Mouse (Mus musculus) heart, adult 2 months (tissue): ENCODE results near the gene Arhgef28. TPM values are rescaled to one million over a fixed set of nuclear protein-coding genes. Genes with fewer than 3 reads are reported as not detected.

Experiments used
- DNase-seq, 2 experiments: peaks; one replicate each; pipeline ENCODE4 v3.0.0; 2021
- H3K27ac ChIP-seq: fragments of 200-600 bp; 2 replicates; pipeline ENCODE4 v1.8.1; 2022
- H3K27me3 ChIP-seq: fragments of 200-500 bp; 2 replicates; pipeline ENCODE4 v1.6.1; 2012; ENCODE audit warnings: mild to moderate bottlenecking, low read length, inconsistent platforms, mixed read lengths; ENCODE audit not compliant: control insufficient read depth, insufficient read depth
- H3K36me3 ChIP-seq: fragments of 200-500 bp; 2 replicates; pipeline ENCODE4 v1.6.1; 2012; ENCODE audit warnings: low read length, inconsistent platforms; ENCODE audit not compliant: control insufficient read depth, insufficient read depth
- H3K4me1 ChIP-seq: fragments of 200-500 bp; 2 replicates; pipeline ENCODE4 v1.6.1; 2011; ENCODE audit warnings: low read length; ENCODE audit not compliant: control insufficient read depth, insufficient read depth
- H3K4me3 ChIP-seq: fragments of 200-600 bp; 2 replicates; pipeline ENCODE4 v1.8.1; 2022
- H3K79me2 ChIP-seq: fragments of 200-500 bp; replicated peaks from 2 replicates; pipeline ENCODE4 v1.6.1; 2012; ENCODE audit warnings: mild to moderate bottlenecking, inconsistent platforms, low read length, moderate library complexity, mixed read lengths; ENCODE audit not compliant: control insufficient read depth, insufficient read depth
- H3K9ac ChIP-seq: fragments of 200-500 bp; 2 replicates; pipeline ENCODE4 v1.6.1; 2012; ENCODE audit warnings: low read depth, mild to moderate bottlenecking, control low read depth, inconsistent platforms, low read length, mixed read lengths
- CTCF ChIP-seq: fragments of 200-600 bp; IDR thresholded peaks from 2 replicates; pipeline ENCODE4 v1.8.1; 2022; ENCODE audit warnings: antibody characterized with exemption, mild to moderate bottlenecking, moderate library complexity
- EP300 ChIP-seq: fragments of 200-500 bp; IDR thresholded peaks from 2 replicates; pipeline ENCODE4 v1.6.1; 2011; ENCODE audit warnings: low read depth, low read length, control low read depth; ENCODE audit not compliant: insufficient read depth
- POLR2A ChIP-seq: fragments of 200-500 bp; IDR thresholded peaks from 2 replicates; pipeline ENCODE4 v1.6.1; 2011; ENCODE audit warnings: mild to moderate bottlenecking, low read depth, low read length, control low read depth; ENCODE audit not compliant: insufficient read depth
- WGBS: fragments of 180-500 bp; shearing (Covaris S2); methylation state at CpG from one replicate; pipeline ENCODE4 v1.1.7; 2018; 5-methylcytosine and 5-hydroxymethylcytosine counted together
- intact Hi-C: fragments of 180-260 bp; cut with DNase I; formaldehyde crosslinking; loops from one replicate; pipeline ENCODE4 v1.15.1; 2025
- polyA plus RNA-seq: library from polyadenylated mRNA; depleted of rRNA; stranded (reverse); fragments of >200 nt; gene quantifications from 2 replicates; pipeline ENCODE4 v1.2.3, GENCODE M21; 2012; rRNA removed
- total RNA-seq, 2 experiments: library from RNA; stranded (reverse); gene quantifications; 2 replicates each; pipeline ENCODE4 v1.2.3; 2021

Gene Arhgef28
- total and polyA plus RNA-seq, 3 experiments, result 2.4 to 5.2 (median 4.6) TPM

- no peak for TF ChIP-seq EP300
- TF ChIP-seq POLR2A, result no peak
- no peak for TF ChIP-seq CTCF
- H3K36me3 ChIP-seq, result no peaks in the 10 kb centered on the region
- 47% methylated on average over 12 of the region's 12 CpGs for WGBS
Measured at GRCm38 (mm10) chr13:97869428-97869827, 336.8 kb downstream of the Arhgef28 start.

DNA sequence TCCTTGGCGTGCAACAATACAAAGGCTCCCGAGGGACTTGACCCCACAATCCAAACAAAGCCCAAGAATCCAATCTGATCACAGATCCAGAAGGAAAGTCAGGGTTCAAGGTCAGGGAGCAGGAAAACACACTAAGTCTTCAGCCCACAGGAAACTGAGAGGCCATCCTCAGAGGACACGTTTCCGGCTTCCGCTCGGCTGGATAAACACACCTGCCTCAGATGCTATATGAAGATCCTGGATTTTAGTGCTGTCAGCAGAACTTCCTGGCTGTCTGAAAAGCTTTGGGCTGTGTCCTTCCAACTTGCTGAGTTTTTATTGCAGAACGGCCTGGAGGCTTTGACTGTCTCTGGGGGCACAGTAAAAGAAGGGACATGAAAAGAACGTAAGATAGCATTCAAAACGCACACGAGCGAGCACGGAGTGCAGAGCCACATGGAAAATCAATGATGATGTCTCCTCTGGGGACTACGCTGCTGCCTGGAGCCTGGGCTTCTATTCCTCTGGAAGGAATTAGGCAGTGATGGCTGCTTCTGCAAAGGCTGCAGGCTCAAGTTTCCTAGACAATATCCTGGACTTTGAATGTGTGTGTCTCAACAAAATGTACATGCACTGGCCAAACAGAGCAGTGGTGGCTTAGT is 338.8 kb downstream of the Arhgef28 start:
- intact Hi-C loops, result no loop called here
- H3K27ac ChIP-seq, result no peak overlapping the region
- peaks cover 2% of the 10 kb centered on the region for H3K4me1 ChIP-seq
- TF ChIP-seq EP300, result no peak
- no peak for TF ChIP-seq CTCF
- TF ChIP-seq POLR2A, result no peak
- no peaks in the 10 kb centered on the region for H3K79me2 ChIP-seq
- H3K4me3 ChIP-seq, result no peak overlapping the region
- no peaks in the 10 kb centered on the region for H3K36me3 ChIP-seq
- WGBS, result 46% methylated on average over 13 of the region's 13 CpGs
- peak in 1 of 2 experiments; percentile 34 for DNase-seq
- no peak overlapping the region for H3K9ac ChIP-seq
- no peaks in the 10 kb centered on the region for H3K27me3 ChIP-seq

More at GRCm38 (mm10) chr13:97869428-97869827, 336.8 kb downstream of the Arhgef28 start:
- no peaks in the 10 kb centered on the region for H3K79me2 ChIP-seq
- DNase-seq, result no peak
- no peak overlapping the region for H3K4me3 ChIP-seq
- intact Hi-C loops, result no loop called here
- peaks cover 2% of the 10 kb centered on the region for H3K4me1 ChIP-seq
- H3K9ac ChIP-seq, result no peak overlapping the region
- H3K27ac ChIP-seq, result no peak overlapping the region
- H3K27me3 ChIP-seq, result no peaks in the 10 kb centered on the region

- no peak overlapping the region for H3K27ac ChIP-seq
- H3K36me3 ChIP-seq, result peaks cover 7% of the 10 kb centered on the region; the same call in 1 of the 2 replicates
- H3K79me2 ChIP-seq, result no peaks in the 10 kb centered on the region
- no peak overlapping the region for H3K9ac ChIP-seq
- 33% methylated on average over 3 of the region's 3 CpGs for WGBS
- H3K27me3 ChIP-seq, result no peaks in the 10 kb centered on the region
- no peak overlapping the region for H3K4me3 ChIP-seq
- intact Hi-C loops, result loop anchor here (5.0 kb wide), 1 partner anchor 58 kb away; no protein-coding TSS in a partner anchor
- TF ChIP-seq CTCF, result no peak
- no peak for TF ChIP-seq EP300
- no peak for TF ChIP-seq POLR2A
- DNase-seq, result peak; percentile 54 to 66
- H3K4me1 ChIP-seq, result peaks cover 13% of the 10 kb centered on the region
Measured at GRCm38 (mm10) chr13:97859071-97859470, 347.2 kb downstream of the Arhgef28 start.

DNA sequence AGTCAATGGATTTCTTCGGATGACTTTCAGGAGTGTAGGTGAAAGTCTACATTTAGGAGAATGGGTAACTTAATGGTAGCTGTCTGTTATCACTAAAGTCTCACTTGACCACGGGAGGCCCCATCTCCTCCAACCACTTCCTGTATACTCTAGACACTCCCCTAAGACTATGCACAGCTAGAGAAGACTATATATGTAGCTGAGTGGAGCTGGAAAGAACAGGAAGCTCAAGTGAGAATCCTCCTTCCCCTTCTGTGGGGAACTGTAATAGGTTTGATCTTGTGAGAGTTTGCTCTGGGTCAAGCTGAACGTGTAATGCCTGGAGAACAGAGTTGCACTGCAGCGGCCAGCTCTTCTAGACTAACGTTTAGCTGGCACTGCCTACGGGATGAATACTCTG is 348.4 kb downstream of the Arhgef28 start:
- Histone ChIP-seq H3K9ac (no peak overlapping the region), H3K4me1 (peaks cover 19% of the 10 kb centered on the region), H3K27me3 (no peaks in the 10 kb centered on the region), H3K4me3 (no peak overlapping the region), H3K36me3 (peaks cover 7% of the 10 kb centered on the region; the same call in 1 of the 2 replicates), H3K27ac (peak overlapping the region; percentile 36), H3K79me2 (no peaks in the 10 kb centered on the region)
- WGBS, result 42% methylated on average over 6 of the region's 6 CpGs
- DNase-seq, result no peak
- no peak for TF ChIP-seq EP300
- TF ChIP-seq POLR2A, result no peak
- no peak for TF ChIP-seq CTCF
- intact Hi-C loops, result loop anchor here (5.0 kb wide), 1 partner anchor 59 kb away; no protein-coding TSS in a partner anchor

GRCm38 (mm10) chr13:97853356-97853968 is 352.8 kb downstream of the Arhgef28 start:
- no peaks in the 10 kb centered on the region for H3K79me2 ChIP-seq
- H3K9ac ChIP-seq, result 0 out of 2 replicates have a peak overlapping the region, but pooled peaks have one; percentile 16
- H3K27me3 ChIP-seq, result no peaks in the 10 kb centered on the region
- 0 out of 2 replicates have a peak, but pooled peaks have one; percentile 42 for TF ChIP-seq POLR2A
- peak; percentile 62; the same call in 1 of the 2 replicates for TF ChIP-seq EP300
- TF ChIP-seq CTCF, result peak; percentile 46
- H3K27ac ChIP-seq, result peak overlapping the region; percentile 48
- peak; percentile 62 to 83 for DNase-seq
- intact Hi-C loops, result no loop called here
- WGBS, result 11% methylated on average over 8 of the region's 8 CpGs
- peaks cover 18% of the 10 kb centered on the region for H3K4me1 ChIP-seq
- H3K36me3 ChIP-seq, result peaks cover 7% of the 10 kb centered on the region; the same call in 1 of the 2 replicates
- H3K4me3 ChIP-seq, result no peak overlapping the region

Other genes with a start within 250 kb of the Arhgef28 start
- 1 to 10 TPM; 5.7 to 6.7 TPM for gene Utp15, start 56.6 kb upstream of the Arhgef28 start, total RNA-seq
- gene Utp15, start 56.6 kb upstream of the Arhgef28 start, polyA plus RNA-seq, result 4.2 and 6.2 TPM in 2 replicates
- 10 to 100 TPM; 35.6 to 46.8 TPM for gene Ankra2, start 56.6 kb upstream of the Arhgef28 start, total RNA-seq
- 11.3 and 17.2 TPM in 2 replicates for gene Ankra2, start 56.6 kb upstream of the Arhgef28 start, polyA plus RNA-seq
- gene Gm21976, start 73.4 kb upstream of the Arhgef28 start, total RNA-seq, result not detected
- gene Gm21976, start 73.4 kb upstream of the Arhgef28 start, polyA plus RNA-seq, result not detected in 2 replicates
- gene Btf3, start 110.6 kb upstream of the Arhgef28 start, total RNA-seq, result 100 to 1,000 TPM; 193 to 218 TPM
- 88.2 and 135 TPM in 2 replicates for gene Btf3, start 110.6 kb upstream of the Arhgef28 start, polyA plus RNA-seq
- under 1 TPM in 1 of 2 experiments, not detected in 1; 0.05 TPM for gene Foxd1, start 147.8 kb upstream of the Arhgef28 start, total RNA-seq
- gene Foxd1, start 147.8 kb upstream of the Arhgef28 start, polyA plus RNA-seq, result 0.03 and 0.06 TPM in 2 replicates